Mouse (Mus musculus): Measurements from ENCODE around the gene Wnt10b.

DNA sequence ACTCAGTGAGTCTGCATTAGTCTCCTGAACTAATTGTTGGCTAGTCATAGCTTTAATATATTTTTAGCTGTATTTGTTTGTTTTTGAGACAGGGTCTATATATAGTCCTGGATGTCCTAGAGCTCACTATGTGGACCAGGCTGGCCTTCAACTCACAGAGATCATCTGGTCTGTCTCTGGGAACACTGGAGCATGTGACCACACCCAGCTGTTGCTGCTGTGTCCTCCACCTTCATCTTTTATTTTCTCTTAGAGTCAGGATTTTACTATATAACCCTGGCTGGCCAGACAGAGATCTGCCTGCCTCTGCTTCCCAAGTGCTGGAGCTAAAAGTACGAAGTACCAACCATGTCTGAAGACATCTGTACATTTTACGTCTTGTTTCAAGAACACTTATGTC lies 28.9 kb downstream of the Wnt10b start:
- no peak for TF ChIP-seq GATA1 (IDR thresholded peaks at IDR 0.05; ENCODE audit: borderline replicate concordance, low read length)
- no peak for TF ChIP-seq FLI1 (IDR thresholded peaks at IDR 0.05; ENCODE audit: low read length)
